Mouse (Mus musculus) brain, embryonic 14.5 days (tissue): ENCODE results near the gene Cyp1a1.

Source experiments
- CTCF ChIP-seq: fragments of 200-500 bp; IDR thresholded peaks from 2 replicates; pipeline ENCODE4 v1.5.1; 2012; ENCODE audit warnings: inconsistent platforms, mild to moderate bottlenecking, moderate library complexity, borderline replicate concordance; ENCODE audit not compliant: insufficient read depth, insufficient read length; ENCODE audit errors: extremely low read depth
- POLR2A ChIP-seq: fragments of 200-500 bp; IDR thresholded peaks from 2 replicates; pipeline ENCODE4 v1.6.1; 2012; ENCODE audit warnings: mild to moderate bottlenecking, inconsistent platforms, borderline replicate concordance; ENCODE audit not compliant: poor library complexity, insufficient read depth, insufficient read length, severe bottlenecking; ENCODE audit errors: extremely low read depth

DNA sequence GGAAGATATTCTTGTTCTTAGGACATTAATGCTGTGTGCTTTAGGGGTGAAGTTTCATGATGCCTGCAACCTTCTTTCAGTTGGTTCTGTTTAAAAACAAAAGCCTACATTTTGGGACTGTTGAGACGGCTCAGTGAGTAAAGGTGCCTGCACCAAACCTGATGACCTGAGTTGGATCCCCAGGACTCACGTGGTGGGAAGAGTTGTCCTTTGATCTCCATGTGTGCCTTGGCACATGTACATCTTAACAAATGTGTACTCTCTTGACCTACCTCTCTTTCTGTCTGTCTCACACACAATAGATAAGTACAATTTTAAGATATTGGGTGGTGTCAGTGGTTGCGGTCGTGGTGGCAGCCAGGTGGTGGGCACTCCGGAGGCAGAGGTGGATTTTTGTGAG is 1.7 kb upstream of the Cyp1a1 start:
- TF ChIP-seq POLR2A: no peak
- no peak for TF ChIP-seq CTCF
